Mouse (Mus musculus) midbrain, embryonic 13.5 days (tissue): ENCODE results near the gene 1700021F05Rik. TPM values are rescaled to one million over a fixed set of nuclear protein-coding genes. Genes with fewer than 3 reads are reported as not detected.

Experiments
- ATAC-seq: fragments of 200-750 bp; cut with Nextera tagmentation; 2 replicates; pipeline ENCODE4 v1.8.0; 2017; ENCODE audit warnings: mild to moderate bottlenecking, moderate TSS enrichment, moderate library complexity
- H3K27ac ChIP-seq: fragments of 300-500 bp; sonication (generic); 2 replicates; pipeline ENCODE4 v1.5.1; 2015; ENCODE audit warnings: inconsistent platforms, mild to moderate bottlenecking, moderate library complexity
- H3K27me3 ChIP-seq: fragments of 300-500 bp; sonication (generic); 2 replicates; pipeline ENCODE4 v1.6.1; 2015; ENCODE audit warnings: mild to moderate bottlenecking, inconsistent platforms
- H3K36me3 ChIP-seq: fragments of 300-500 bp; sonication (generic); 2 replicates; pipeline ENCODE4 v1.6.1; 2015; ENCODE audit warnings: mild to moderate bottlenecking, inconsistent platforms
- H3K4me1 ChIP-seq: fragments of 300-500 bp; sonication (generic); replicated peaks from 2 replicates; pipeline ENCODE4 v1.6.1; 2015; ENCODE audit warnings: inconsistent platforms
- H3K4me2 ChIP-seq: fragments of 300-500 bp; sonication (generic); replicated peaks from 2 replicates; pipeline ENCODE4 v1.6.1; 2015; ENCODE audit warnings: moderate library complexity, mild to moderate bottlenecking, inconsistent platforms
- H3K4me3 ChIP-seq: fragments of 300-500 bp; sonication (generic); replicated peaks from 2 replicates; pipeline ENCODE4 v1.5.1; 2015; ENCODE audit warnings: mild to moderate bottlenecking, inconsistent platforms
- H3K9ac ChIP-seq: fragments of 300-500 bp; sonication (generic); replicated peaks from 2 replicates; pipeline ENCODE4 v1.6.1; 2015; ENCODE audit warnings: mild to moderate bottlenecking, inconsistent platforms
- H3K9me3 ChIP-seq: fragments of 300-500 bp; sonication (generic); 2 replicates; pipeline ENCODE4 v1.6.1; 2016; ENCODE audit warnings: mild to moderate bottlenecking, inconsistent platforms
- WGBS: fragments of 180-500 bp; shearing (Covaris S2); methylation state at CpG from one replicate; pipeline ENCODE4 v1.1.7; 2015; 5-methylcytosine and 5-hydroxymethylcytosine counted together
- polyA plus RNA-seq: library from polyadenylated mRNA; unstranded; fragments of >200 nt; fragmentation: Nextera tagmentation; extraction: Ambion mirVana; gene quantifications from 2 replicates; pipeline ENCODE4 v1.2.1, GENCODE M21; 2015

The 1700021F05Rik gene
- polyA plus RNA-seq, 1 experiment from 2014 or later, result 68.4 TPM

GRCm38 (mm10) chr10:43490034-43490433 is 50.8 kb downstream of the 1700021F05Rik start:
- Histone ChIP-seq H3K4me3 (no peak overlapping the region), H3K4me1 (0 out of 2 replicates have a peak, but pooled peaks cover 7% of the 10 kb centered on the region), H3K27ac (no peak overlapping the region), H3K9ac (no peak overlapping the region), H3K36me3 (peaks cover 15% of the 10 kb centered on the region), H3K27me3 (no peaks in the 10 kb centered on the region), H3K4me2 (no peak overlapping the region), H3K9me3 (no peaks in the 10 kb centered on the region)
- ATAC-seq, result no peak
- WGBS, result 74% methylated on average over 8 of the region's 8 CpGs

- H3K4me2 ChIP-seq, result no peak overlapping the region
- no peaks in the 10 kb centered on the region for H3K9me3 ChIP-seq
- WGBS, result 78% methylated on average over 6 of the region's 6 CpGs
- H3K4me1 ChIP-seq, result 0 out of 2 replicates have a peak, but pooled peaks cover 7% of the 10 kb centered on the region
- H3K27ac ChIP-seq, result no peak overlapping the region
- H3K4me3 ChIP-seq, result no peak overlapping the region
- no peak overlapping the region for H3K9ac ChIP-seq
- no peaks in the 10 kb centered on the region for H3K27me3 ChIP-seq
- no peak for ATAC-seq
- peaks cover 10% of the 10 kb centered on the region for H3K36me3 ChIP-seq
Measured at GRCm38 (mm10) chr10:43489550-43489949, 51.2 kb downstream of the 1700021F05Rik start.

- no peak overlapping the region for H3K4me2 ChIP-seq
- no peak overlapping the region for H3K9ac ChIP-seq
Measured at GRCm38 (mm10) chr10:43489139-43489538, 51.7 kb downstream of the 1700021F05Rik start.

GRCm38 (mm10) chr10:43488258-43488657 is 52.5 kb downstream of the 1700021F05Rik start:
- Histone ChIP-seq H3K4me2 (no peak overlapping the region), H3K4me1 (peaks cover 12% of the 10 kb centered on the region), H3K4me3 (no peak overlapping the region), H3K27ac (no peak overlapping the region), H3K36me3 (0 out of 2 replicates have a peak, but pooled peaks cover 2% of the 10 kb centered on the region), H3K9me3 (no peaks in the 10 kb centered on the region), H3K9ac (no peak overlapping the region), H3K27me3 (no peaks in the 10 kb centered on the region)
- WGBS, result 90% methylated on average over 4 of the region's 4 CpGs
- no peak for ATAC-seq

More at GRCm38 (mm10) chr10:43489139-43489538, 51.7 kb downstream of the 1700021F05Rik start:
- no peak for ATAC-seq
- Histone ChIP-seq H3K4me3 (no peak overlapping the region), H3K27me3 (no peaks in the 10 kb centered on the region), H3K27ac (no peak overlapping the region), H3K36me3 (peaks cover 6% of the 10 kb centered on the region), H3K4me1 (0 out of 2 replicates have a peak, but pooled peaks cover 7% of the 10 kb centered on the region), H3K9me3 (no peaks in the 10 kb centered on the region)
- whole genome bisulfite sequencing, result 92% methylated on average over 7 of the region's 7 CpGs

- H3K9ac ChIP-seq, result no peak overlapping the region
- H3K9me3 ChIP-seq, result no peaks in the 10 kb centered on the region
- peaks cover 17% of the 10 kb centered on the region for H3K4me1 ChIP-seq
- no peaks in the 10 kb centered on the region for H3K27me3 ChIP-seq
- no peak for ATAC-seq
- 90% methylated on average over 3 of the region's 3 CpGs for WGBS
- H3K4me3 ChIP-seq, result no peak overlapping the region
- H3K27ac ChIP-seq, result no peak overlapping the region
- no peak overlapping the region for H3K4me2 ChIP-seq
- H3K36me3 ChIP-seq, result 0 out of 2 replicates have a peak, but pooled peaks cover 2% of the 10 kb centered on the region
Measured at GRCm38 (mm10) chr10:43487441-43488010, 53.3 kb downstream of the 1700021F05Rik start.

- Histone ChIP-seq H3K4me3 (no peak overlapping the region), H3K36me3 (0 out of 2 replicates have a peak, but pooled peaks cover 2% of the 10 kb centered on the region), H3K4me1 (peaks cover 35% of the 10 kb centered on the region), H3K4me2 (no peak overlapping the region), H3K27ac (no peak overlapping the region), H3K9me3 (no peaks in the 10 kb centered on the region), H3K9ac (no peak overlapping the region), H3K27me3 (no peaks in the 10 kb centered on the region)
- 90% methylated on average over 6 of the region's 6 CpGs for WGBS
- no peak for ATAC-seq
Measured at GRCm38 (mm10) chr10:43485751-43486268, 55.0 kb downstream of the 1700021F05Rik start.

- H3K9me3 ChIP-seq, result no peaks in the 10 kb centered on the region
- no peak for ATAC-seq
- no peak overlapping the region; the same call in 1 of the 2 replicates for H3K4me2 ChIP-seq
- 53% methylated on average over 9 of the region's 9 CpGs for WGBS
- no peak overlapping the region for H3K4me3 ChIP-seq
- peaks cover 38% of the 10 kb centered on the region for H3K4me1 ChIP-seq
- peak overlapping the region; percentile 51; the same call in 1 of the 2 replicates for H3K27ac ChIP-seq
- 0 out of 2 replicates have a peak, but pooled peaks cover 2% of the 10 kb centered on the region for H3K36me3 ChIP-seq
- peak overlapping the region; percentile 16; the same call in 1 of the 2 replicates for H3K9ac ChIP-seq
- no peaks in the 10 kb centered on the region for H3K27me3 ChIP-seq
Measured at GRCm38 (mm10) chr10:43483426-43483995, 57.3 kb downstream of the 1700021F05Rik start.

GRCm38 (mm10) chr10:43482021-43482420 is 58.8 kb downstream of the 1700021F05Rik start:
- Histone ChIP-seq H3K4me3 (no peak overlapping the region), H3K4me2 (no peak overlapping the region), H3K9me3 (no peaks in the 10 kb centered on the region), H3K27ac (no peak overlapping the region), H3K9ac (no peak overlapping the region), H3K27me3 (no peaks in the 10 kb centered on the region), H3K36me3 (0 out of 2 replicates have a peak, but pooled peaks cover 2% of the 10 kb centered on the region), H3K4me1 (peaks cover 47% of the 10 kb centered on the region)
- WGBS, result 85% methylated on average over 5 of the region's 5 CpGs
- no peak for ATAC-seq

- ATAC-seq, result no peak
- WGBS, result 43% methylated on average over 4 of the region's 4 CpGs
- H3K4me2 ChIP-seq, result no peak overlapping the region
Measured at GRCm38 (mm10) chr10:43481179-43481578, 59.6 kb downstream of the 1700021F05Rik start.

GRCm38 (mm10) chr10:43480227-43480849 is 60.5 kb downstream of the 1700021F05Rik start:
- ATAC-seq, result no peak

More at GRCm38 (mm10) chr10:43481179-43481578, 59.6 kb downstream of the 1700021F05Rik start:
- Histone ChIP-seq H3K9me3 (no peaks in the 10 kb centered on the region), H3K4me1 (peaks cover 51% of the 10 kb centered on the region), H3K36me3 (no peaks in the 10 kb centered on the region), H3K27ac (no peak overlapping the region), H3K4me3 (no peak overlapping the region), H3K27me3 (no peaks in the 10 kb centered on the region), H3K9ac (no peak overlapping the region)

GRCm38 (mm10) chr10:43479436-43480157 is 61.2 kb downstream of the 1700021F05Rik start:
- H3K36me3 ChIP-seq, result no peaks in the 10 kb centered on the region
- H3K4me3 ChIP-seq, result peak overlapping the region; percentile 80
- H3K9me3 ChIP-seq, result no peaks in the 10 kb centered on the region
- peak; percentile 85 for ATAC-seq
- H3K4me1 ChIP-seq, result peaks cover 51% of the 10 kb centered on the region
- H3K27me3 ChIP-seq, result no peaks in the 10 kb centered on the region
- WGBS, result under 1% methylated on average over 76 of the region's 103 CpGs
- H3K9ac ChIP-seq, result peak overlapping the region; percentile 92
- H3K27ac ChIP-seq, result peak overlapping the region; percentile 98
- peak overlapping the region; percentile 89 for H3K4me2 ChIP-seq

More at GRCm38 (mm10) chr10:43480227-43480849, 60.5 kb downstream of the 1700021F05Rik start:
- no peaks in the 10 kb centered on the region for H3K27me3 ChIP-seq
- peak overlapping the region; percentile 80 for H3K4me3 ChIP-seq
- peak overlapping the region; percentile 89 for H3K4me2 ChIP-seq
- H3K9ac ChIP-seq, result peak overlapping the region; percentile 92
- 3% methylated on average over 13 of the region's 13 CpGs for WGBS
- peak overlapping the region; percentile 98; the same call in 1 of the 2 replicates for H3K27ac ChIP-seq
- peaks cover 51% of the 10 kb centered on the region for H3K4me1 ChIP-seq
- H3K36me3 ChIP-seq, result no peaks in the 10 kb centered on the region
- H3K9me3 ChIP-seq, result no peaks in the 10 kb centered on the region
